Mouse (Mus musculus) embryonic facial prominence, embryonic 15.5 days (tissue): ENCODE measurements around the gene Yap1. TPM values are rescaled to one million over a fixed set of nuclear protein-coding genes. Genes with fewer than 3 reads are reported as not detected.

Source experiments
- ATAC-seq: fragments of 200-750 bp; cut with Nextera tagmentation; 2 replicates; pipeline ENCODE4 v1.8.0; 2017; ENCODE audit warnings: low read depth, moderate TSS enrichment; ENCODE audit not compliant: insufficient number of reproducible peaks, low FRiP score, low TSS enrichment
- H3K27ac ChIP-seq: fragments of 300-500 bp; sonication (generic); replicated peaks from 2 replicates; pipeline ENCODE4 v1.5.1; 2015; ENCODE audit warnings: mild to moderate bottlenecking, inconsistent platforms
- H3K27me3 ChIP-seq: fragments of 300-500 bp; sonication (generic); 2 replicates; pipeline ENCODE4 v1.6.1; 2015; ENCODE audit warnings: inconsistent platforms
- H3K36me3 ChIP-seq: fragments of 300-500 bp; sonication (generic); 2 replicates; pipeline ENCODE4 v1.6.1; 2015; ENCODE audit warnings: mild to moderate bottlenecking, inconsistent platforms
- H3K4me1 ChIP-seq: fragments of 300-500 bp; sonication (generic); 2 replicates; pipeline ENCODE4 v1.6.1; 2015; ENCODE audit warnings: inconsistent platforms
- H3K4me2 ChIP-seq: fragments of 300-500 bp; sonication (generic); replicated peaks from 2 replicates; pipeline ENCODE4 v1.6.1; 2015; ENCODE audit warnings: mild to moderate bottlenecking, inconsistent platforms
- H3K4me3 ChIP-seq: fragments of 300-500 bp; sonication (generic); replicated peaks from 2 replicates; pipeline ENCODE4 v1.5.1; 2015; ENCODE audit warnings: mild to moderate bottlenecking, inconsistent platforms
- H3K9ac ChIP-seq: fragments of 300-500 bp; sonication (generic); 2 replicates; pipeline ENCODE4 v1.6.1; 2015; ENCODE audit warnings: inconsistent platforms
- H3K9me3 ChIP-seq: fragments of 300-500 bp; sonication (generic); replicated peaks from 2 replicates; pipeline ENCODE4 v1.6.1; 2016; ENCODE audit warnings: inconsistent platforms
- WGBS: fragments of 180-500 bp; shearing (Covaris S2); methylation state at CpG from one replicate; pipeline ENCODE4 v1.1.7; 2015; 5-methylcytosine and 5-hydroxymethylcytosine counted together
- polyA plus RNA-seq: library from polyadenylated mRNA; unstranded; fragments of >200 nt; fragmentation: Nextera tagmentation; extraction: Ambion mirVana; gene quantifications from 2 replicates; pipeline ENCODE4 v1.2.1, GENCODE M21; 2015

The Yap1 gene
- polyA plus RNA-seq, 1 experiment from 2014 or later = 49.0 TPM

DNA sequence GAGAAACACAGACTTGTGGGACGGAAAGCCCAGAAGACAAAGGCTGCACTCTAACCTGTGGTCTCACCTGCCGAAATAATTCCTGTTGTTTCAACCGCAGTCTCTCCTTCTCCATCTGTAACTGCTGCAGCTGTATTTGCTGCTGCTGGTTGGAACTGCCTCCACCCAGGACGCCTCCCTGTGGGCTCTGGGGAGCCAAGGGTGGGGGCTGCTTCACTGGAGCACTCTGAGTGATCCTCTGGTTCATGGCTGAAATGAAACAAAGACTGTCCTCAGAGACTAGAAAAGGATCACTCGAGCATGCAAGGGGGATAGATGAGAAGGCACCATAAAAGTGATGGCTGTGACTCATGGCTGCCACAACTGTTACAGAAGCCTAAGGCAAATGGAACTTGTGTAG, 51.5 kb downstream of the Yap1 start:
- H3K27ac ChIP-seq = no peak overlapping the region
- 81% methylated on average over 5 of the region's 5 CpGs for WGBS
- no peak for ATAC-seq
- H3K9ac ChIP-seq = no peak overlapping the region
- H3K36me3 ChIP-seq = peaks cover 61% of the 10 kb centered on the region
- H3K9me3 ChIP-seq = no peaks in the 10 kb centered on the region
- no peaks in the 10 kb centered on the region for H3K27me3 ChIP-seq
- H3K4me3 ChIP-seq = no peak overlapping the region
- 0 out of 2 replicates have a peak, but pooled peaks cover 12% of the 10 kb centered on the region for H3K4me1 ChIP-seq
- H3K4me2 ChIP-seq = no peak overlapping the region

DNA sequence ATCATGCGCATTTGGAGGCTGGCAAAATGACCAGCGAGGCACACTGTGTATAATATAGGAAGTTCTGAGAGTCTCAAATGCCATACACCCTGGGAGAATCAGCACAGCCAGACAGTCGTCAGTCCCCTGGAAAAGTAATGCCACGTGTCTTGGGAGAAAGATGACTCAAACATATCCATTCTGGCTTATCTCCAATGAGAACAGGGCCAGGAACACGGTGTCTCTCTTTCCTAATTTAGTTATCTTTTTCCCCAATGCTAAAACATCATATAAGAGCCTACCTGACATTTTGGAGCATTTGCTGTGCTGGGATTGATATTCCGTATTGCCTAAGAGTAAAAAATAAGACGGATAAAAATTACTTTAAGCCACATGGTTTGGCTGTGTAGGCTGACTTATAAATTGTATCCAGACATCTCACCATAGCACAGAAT, 54.2 kb downstream of the Yap1 start:
- Histone ChIP-seq H3K27ac (peak overlapping the region; percentile 73; the same call in 1 of the 2 replicates), H3K9me3 (no peaks in the 10 kb centered on the region), H3K4me3 (no peak overlapping the region), H3K36me3 (peaks cover 65% of the 10 kb centered on the region), H3K4me1 (0 out of 2 replicates have a peak, but pooled peaks cover 6% of the 10 kb centered on the region), H3K4me2 (no peak overlapping the region), H3K27me3 (no peaks in the 10 kb centered on the region), H3K9ac (no peak overlapping the region)
- 45% methylated on average over 7 of the region's 7 CpGs for WGBS
- no peak; the same call in 1 of the 2 replicates for ATAC-seq

DNA sequence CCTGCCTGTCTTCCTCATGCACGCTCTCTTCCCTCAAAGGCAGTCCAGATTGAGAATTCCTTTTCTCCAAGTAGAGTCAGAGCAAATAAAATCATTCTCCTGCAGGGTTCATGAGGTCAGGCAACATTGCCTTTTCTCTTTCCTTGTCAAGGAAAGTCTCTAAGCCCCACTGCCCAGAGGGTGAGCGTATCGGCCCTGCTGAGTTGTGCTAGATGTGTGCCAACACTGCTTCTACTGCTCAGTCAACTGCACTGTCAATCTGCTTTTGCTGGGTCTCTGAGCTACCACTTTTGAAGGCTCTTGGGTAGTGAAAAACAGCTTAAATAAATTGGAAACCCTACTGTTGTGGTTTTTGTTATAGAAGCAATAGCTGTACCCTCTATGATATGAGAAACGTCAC, 56.5 kb downstream of the Yap1 start:
- peaks cover 57% of the 10 kb centered on the region for H3K36me3 ChIP-seq
- H3K27ac ChIP-seq = no peak overlapping the region
- H3K4me3 ChIP-seq = no peak overlapping the region
- H3K9ac ChIP-seq = no peak overlapping the region
- 0 out of 2 replicates have a peak, but pooled peaks cover 6% of the 10 kb centered on the region for H3K4me1 ChIP-seq
- no peak overlapping the region for H3K4me2 ChIP-seq
- no peak for ATAC-seq
- H3K27me3 ChIP-seq = no peaks in the 10 kb centered on the region
- WGBS = 79% methylated on average over 4 of the region's 4 CpGs
- no peaks in the 10 kb centered on the region for H3K9me3 ChIP-seq

DNA sequence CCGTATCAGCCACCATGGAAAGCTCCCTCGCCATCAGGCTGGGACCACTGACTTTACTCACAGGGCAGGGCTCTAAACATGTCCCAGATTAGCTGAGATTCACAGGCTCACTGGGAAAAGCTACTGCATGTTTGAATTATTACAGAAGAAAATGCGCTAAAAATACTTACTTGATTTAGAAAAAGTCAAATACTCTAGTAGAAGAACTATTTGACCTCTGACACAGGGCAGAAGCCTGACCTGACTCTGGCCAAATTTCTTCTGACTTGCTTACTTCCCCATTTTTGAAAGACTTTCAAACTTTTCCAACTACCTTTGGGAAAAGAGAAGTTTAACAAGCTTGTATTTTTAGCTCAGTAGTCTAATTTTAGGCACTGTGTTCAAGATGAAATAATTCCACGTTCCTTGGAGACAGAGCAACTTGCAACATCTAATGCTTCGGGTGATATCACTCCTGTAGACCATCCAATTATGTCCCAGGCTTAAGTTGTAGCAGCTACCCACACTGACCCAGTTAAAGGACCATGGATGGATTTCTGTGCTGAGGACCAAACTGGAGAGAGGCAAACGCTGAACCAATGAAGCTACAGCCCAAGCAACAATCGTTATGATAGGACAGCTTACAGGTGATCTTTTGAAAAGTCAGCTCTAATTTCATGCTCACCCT, 60.5 kb downstream of the Yap1 start:
- Histone ChIP-seq H3K4me1 (no peaks in the 10 kb centered on the region), H3K27ac (no peak overlapping the region), H3K9ac (no peak overlapping the region), H3K36me3 (peaks cover 45% of the 10 kb centered on the region), H3K4me3 (no peak overlapping the region), H3K9me3 (no peaks in the 10 kb centered on the region), H3K27me3 (no peaks in the 10 kb centered on the region), H3K4me2 (no peak overlapping the region)
- 79% methylated on average over 7 of the region's 7 CpGs for WGBS
- no peak for ATAC-seq

DNA sequence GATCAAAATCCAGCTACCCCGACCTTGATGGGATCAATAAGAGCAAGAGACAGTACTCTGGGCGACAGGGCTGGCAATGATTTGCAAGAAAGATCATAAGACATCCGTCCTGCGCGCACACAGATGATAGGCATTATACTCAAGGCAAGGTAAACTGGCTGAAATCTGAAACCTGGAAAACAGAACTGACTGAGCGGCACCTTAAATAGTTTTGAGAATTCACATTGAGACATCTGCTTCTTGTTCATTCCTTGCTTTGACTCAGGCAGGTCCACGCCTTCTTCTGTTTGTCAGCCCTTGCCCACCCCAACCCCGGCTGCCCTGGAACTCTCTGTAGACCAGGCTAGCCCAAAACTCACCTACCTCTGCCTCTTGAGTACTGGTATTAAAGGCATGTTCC, 61.7 kb downstream of the Yap1 start:
- Histone ChIP-seq H3K4me1 (no peaks in the 10 kb centered on the region), H3K27me3 (no peaks in the 10 kb centered on the region), H3K4me2 (no peak overlapping the region), H3K36me3 (peaks cover 43% of the 10 kb centered on the region), H3K27ac (no peak overlapping the region), H3K4me3 (no peak overlapping the region), H3K9ac (no peak overlapping the region), H3K9me3 (no peaks in the 10 kb centered on the region)
- ATAC-seq = no peak
- 56% methylated on average over 8 of the region's 8 CpGs for WGBS

DNA sequence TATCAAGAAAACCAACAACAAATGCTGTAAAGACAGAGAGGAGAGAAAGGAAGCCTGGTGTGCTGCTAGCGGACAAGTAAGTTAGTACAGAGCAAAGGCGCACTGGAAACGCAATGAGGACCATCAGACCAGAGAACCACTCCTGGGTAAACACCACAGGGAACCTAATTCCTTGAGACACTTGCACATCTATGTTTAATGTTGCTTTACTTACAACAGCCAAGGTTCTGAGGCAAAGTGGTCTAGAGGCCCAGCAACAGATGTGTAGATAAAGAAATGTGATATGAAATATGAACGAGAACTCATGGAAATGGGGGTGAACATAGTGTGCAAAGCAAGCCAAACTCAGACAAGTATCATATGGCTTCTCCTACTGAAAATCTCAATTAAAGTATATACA, 64.3 kb downstream of the Yap1 start:
- Histone ChIP-seq H3K9ac (no peak overlapping the region), H3K36me3 (peaks cover 56% of the 10 kb centered on the region), H3K4me2 (no peak overlapping the region), H3K27me3 (no peaks in the 10 kb centered on the region), H3K4me1 (no peaks in the 10 kb centered on the region), H3K27ac (no peak overlapping the region), H3K4me3 (no peak overlapping the region), H3K9me3 (no peaks in the 10 kb centered on the region)
- 88% methylated on average over 4 of the region's 4 CpGs for WGBS
- no peak for ATAC-seq

DNA sequence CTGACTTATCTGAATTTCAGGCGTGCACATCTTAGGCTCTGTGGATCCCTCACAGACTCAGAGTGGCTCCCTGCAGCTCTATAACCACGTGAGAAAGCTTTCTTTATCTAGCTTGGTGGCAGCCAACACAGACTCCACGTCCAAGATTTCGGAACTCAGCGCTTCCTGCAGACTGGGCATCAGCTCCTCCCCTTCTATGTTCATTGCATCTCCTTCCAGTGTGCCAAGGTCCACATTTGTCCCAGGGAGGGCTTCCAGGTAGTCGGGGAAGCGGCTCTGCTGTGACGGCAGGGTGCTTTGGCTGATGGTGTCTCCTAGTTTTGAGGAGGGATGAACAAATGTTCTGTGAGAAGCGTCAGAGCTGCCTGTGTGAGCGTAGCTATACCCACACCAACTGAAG, 70.0 kb downstream of the Yap1 start:
- no peak overlapping the region for H3K9ac ChIP-seq
- no peaks in the 10 kb centered on the region for H3K27me3 ChIP-seq
- 95% methylated on average over 10 of the region's 10 CpGs for WGBS
- H3K4me1 ChIP-seq = no peaks in the 10 kb centered on the region
- no peak overlapping the region for H3K4me3 ChIP-seq
- H3K36me3 ChIP-seq = peaks cover 88% of the 10 kb centered on the region
- H3K27ac ChIP-seq = no peak overlapping the region
- no peak for ATAC-seq
- peaks cover 14% of the 10 kb centered on the region for H3K9me3 ChIP-seq
- H3K4me2 ChIP-seq = no peak overlapping the region

DNA sequence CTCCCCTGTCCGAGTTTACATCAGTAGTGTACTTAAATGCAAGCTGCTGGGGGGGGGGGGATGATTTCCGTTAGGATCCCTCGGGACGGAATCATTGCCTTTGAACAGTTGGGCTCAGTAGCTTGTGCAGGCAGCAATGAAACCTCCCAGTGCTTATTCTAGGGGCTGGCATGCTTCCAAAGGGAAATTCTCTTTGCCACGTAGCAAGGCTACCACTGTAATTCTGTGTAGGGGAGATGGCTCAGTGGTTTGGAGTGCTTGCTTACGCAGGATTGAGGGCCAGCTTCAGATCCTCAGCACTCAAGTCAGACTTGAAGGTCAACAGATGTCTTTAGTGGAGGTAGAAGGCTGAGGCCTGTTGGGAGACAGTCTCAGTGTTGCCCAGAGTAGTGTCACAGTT, 74.8 kb downstream of the Yap1 start:
- peaks cover 14% of the 10 kb centered on the region for H3K9me3 ChIP-seq
- no peak overlapping the region for H3K4me3 ChIP-seq
- no peaks in the 10 kb centered on the region for H3K27me3 ChIP-seq
- no peak overlapping the region for H3K9ac ChIP-seq
- no peak overlapping the region for H3K4me2 ChIP-seq
- H3K4me1 ChIP-seq = no peaks in the 10 kb centered on the region
- peaks cover 63% of the 10 kb centered on the region for H3K36me3 ChIP-seq
- WGBS = 58% methylated on average over 6 of the region's 6 CpGs
- H3K27ac ChIP-seq = no peak overlapping the region
- ATAC-seq = peak; percentile 24; the same call in 1 of the 2 replicates

DNA sequence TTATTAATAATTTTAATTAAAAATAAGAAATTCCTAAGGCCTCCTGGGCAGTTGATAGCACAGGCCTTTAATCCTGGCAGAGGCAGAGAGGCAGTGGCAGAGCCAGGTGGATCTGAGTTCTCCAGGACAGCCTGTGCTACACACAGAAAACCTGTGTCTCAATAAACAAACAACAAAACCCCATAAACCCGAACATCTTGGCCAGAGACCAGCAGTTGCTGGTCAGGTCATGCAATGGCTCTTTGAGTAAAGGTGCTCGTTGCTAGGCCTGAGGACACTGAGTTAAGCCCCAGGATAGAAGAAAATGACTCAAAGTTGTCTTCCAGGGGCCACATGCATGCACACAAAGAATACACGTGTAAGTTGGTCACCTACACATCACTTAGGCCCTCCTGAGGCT, 75.5 kb downstream of the Yap1 start:
- Histone ChIP-seq H3K4me3 (no peak overlapping the region), H3K9ac (no peak overlapping the region), H3K4me1 (no peaks in the 10 kb centered on the region), H3K27me3 (no peaks in the 10 kb centered on the region), H3K36me3 (peaks cover 60% of the 10 kb centered on the region), H3K9me3 (peaks cover 14% of the 10 kb centered on the region), H3K27ac (no peak overlapping the region), H3K4me2 (no peak overlapping the region)
- ATAC-seq = no peak
- 79% methylated on average over 3 of the region's 3 CpGs for WGBS

DNA sequence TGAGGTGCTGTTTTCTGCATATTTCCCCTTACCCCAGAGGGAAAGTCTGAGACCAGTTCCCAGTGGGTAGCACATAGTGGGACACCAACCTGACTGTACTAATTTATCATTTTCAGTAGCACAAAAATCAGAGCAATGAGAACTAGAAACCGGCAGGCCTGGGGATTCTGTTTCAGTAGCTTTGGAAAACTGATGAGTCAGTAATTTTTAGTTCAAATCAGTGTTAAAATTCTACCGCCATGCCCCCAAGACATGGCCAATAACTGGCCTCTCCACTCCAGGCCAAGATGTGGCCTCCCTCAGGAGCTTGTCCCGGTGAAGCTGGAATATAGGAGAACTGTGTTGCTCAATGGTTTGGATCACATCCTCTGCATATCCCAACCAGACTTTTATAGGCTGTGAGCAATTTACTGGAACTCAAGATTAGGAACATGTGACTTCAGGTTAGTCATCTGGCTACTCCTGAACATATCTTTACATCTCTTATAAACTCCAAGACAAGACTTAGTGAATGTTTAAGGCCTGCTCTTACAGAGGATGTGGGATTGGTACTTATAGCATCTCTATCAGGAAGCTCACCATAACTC, 76.1 kb downstream of the Yap1 start:
- no peak overlapping the region for H3K27ac ChIP-seq
- H3K4me1 ChIP-seq = no peaks in the 10 kb centered on the region
- H3K36me3 ChIP-seq = peaks cover 55% of the 10 kb centered on the region
- no peak for ATAC-seq
- no peak overlapping the region for H3K4me2 ChIP-seq
- H3K9ac ChIP-seq = no peak overlapping the region
- peaks cover 14% of the 10 kb centered on the region for H3K9me3 ChIP-seq
- H3K27me3 ChIP-seq = no peaks in the 10 kb centered on the region
- WGBS = 91% methylated on average over 3 of the region's 3 CpGs
- no peak overlapping the region for H3K4me3 ChIP-seq

DNA sequence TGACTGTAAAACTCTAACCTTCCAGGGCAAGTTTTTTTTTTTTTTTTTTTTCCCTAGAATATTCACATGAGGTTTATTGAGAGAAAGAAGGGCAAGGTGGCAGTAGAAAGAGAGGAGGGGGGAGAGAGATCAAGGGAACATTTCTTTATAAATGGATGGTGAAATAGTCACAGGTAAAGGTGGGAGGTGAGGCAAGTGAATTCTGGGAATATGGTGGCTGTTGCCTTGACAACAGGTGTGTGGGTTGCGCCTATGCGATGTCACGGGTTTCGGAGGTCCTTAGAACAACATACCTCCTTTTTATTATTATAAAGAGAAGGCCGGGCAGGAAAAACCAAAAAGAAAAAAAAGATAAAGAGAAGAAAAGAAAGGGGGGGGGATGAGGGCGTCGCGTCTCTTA, 89.5 kb downstream of the Yap1 start:
- ATAC-seq = no peak
- Histone ChIP-seq H3K4me3 (no peak overlapping the region), H3K4me2 (peak overlapping the region; percentile 44), H3K36me3 (no peaks in the 10 kb centered on the region), H3K27ac (no peak overlapping the region), H3K9me3 (no peaks in the 10 kb centered on the region), H3K9ac (no peak overlapping the region), H3K27me3 (no peaks in the 10 kb centered on the region), H3K4me1 (peaks cover 8% of the 10 kb centered on the region; the same call in 1 of the 2 replicates)
- WGBS = 61% methylated on average over 8 of the region's 8 CpGs

DNA sequence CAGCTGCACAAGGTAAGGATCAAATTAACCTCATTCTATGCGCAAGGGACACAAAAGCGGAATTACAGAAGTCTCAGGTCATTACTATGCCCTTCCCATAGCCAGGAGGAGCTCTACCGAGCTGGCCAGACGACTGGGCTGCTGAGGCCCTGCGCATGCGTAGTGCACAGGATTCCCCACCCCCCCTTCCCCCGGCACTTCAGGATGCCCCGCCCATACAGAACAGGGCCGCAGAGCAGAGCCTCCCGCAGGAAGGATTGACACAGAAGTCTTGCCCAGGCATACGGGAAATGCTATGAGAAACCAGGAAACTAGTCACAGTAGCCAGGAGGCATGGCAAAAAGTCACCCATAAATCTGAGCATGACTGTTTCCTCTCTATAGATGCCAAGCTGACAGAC, 89.9 kb downstream of the Yap1 start:
- Histone ChIP-seq H3K36me3 (no peaks in the 10 kb centered on the region), H3K27ac (no peak overlapping the region), H3K4me3 (peak overlapping the region; percentile 23), H3K9ac (no peak overlapping the region), H3K4me1 (peaks cover 8% of the 10 kb centered on the region; the same call in 1 of the 2 replicates), H3K4me2 (peak overlapping the region; percentile 44), H3K27me3 (no peaks in the 10 kb centered on the region), H3K9me3 (no peaks in the 10 kb centered on the region)
- whole genome bisulfite sequencing = 4% methylated on average over 11 of the region's 11 CpGs
- ATAC-seq = peak; percentile 85
